Mouse (Mus musculus) cortical plate, adult 2 months (tissue): ENCODE measurements around the gene Emc7.

ENCODE experiments used
- CTCF ChIP-seq: fragments of 200-500 bp; IDR thresholded peaks from 2 replicates; pipeline ENCODE4 v1.5.1; 2011; ENCODE audit warnings: mild to moderate bottlenecking, control low read depth, low read length; ENCODE audit not compliant: insufficient read depth; ENCODE audit errors: extremely low read depth
- POLR2A ChIP-seq: fragments of 200-500 bp; IDR thresholded peaks from 2 replicates; pipeline ENCODE4 v1.6.1; 2011; ENCODE audit warnings: mild to moderate bottlenecking, low read length, control low read depth; ENCODE audit not compliant: insufficient read depth; ENCODE audit errors: extremely low read depth

DNA sequence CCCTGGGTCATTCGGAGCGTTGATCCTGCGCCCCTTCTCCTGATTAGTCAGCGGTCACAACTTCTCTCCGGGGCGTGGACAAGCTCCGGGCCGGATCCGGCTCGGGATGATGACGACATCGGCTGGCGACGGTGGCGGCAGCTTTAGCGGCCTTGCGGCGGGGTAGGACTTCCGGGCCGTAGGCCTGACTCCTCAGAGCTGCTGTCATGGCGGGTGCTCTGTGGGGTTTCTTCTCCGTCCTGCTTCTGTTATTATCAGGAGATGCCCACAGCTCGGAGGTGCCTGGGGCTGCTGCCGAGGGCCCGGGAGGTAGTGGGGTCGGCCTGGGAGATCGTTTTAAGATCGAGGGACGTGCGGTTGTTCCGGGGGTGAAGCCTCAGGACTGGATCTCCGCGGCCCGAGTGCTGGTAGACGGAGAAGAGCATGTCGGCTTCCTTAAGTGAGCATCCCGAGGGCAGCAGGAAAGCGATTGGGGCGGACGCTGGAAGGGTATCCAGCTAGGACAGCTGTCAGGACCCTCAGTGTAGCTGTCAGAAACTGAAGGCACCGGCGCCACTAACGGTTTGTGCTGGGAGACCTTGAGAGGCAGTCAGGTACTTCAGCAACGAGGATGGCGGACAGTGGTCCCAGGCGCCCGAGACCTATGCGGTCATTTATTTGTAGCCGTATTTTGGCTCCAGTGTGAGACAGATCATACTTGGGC lies at the start of gene Emc7:
- TF ChIP-seq CTCF, result no peak
- peak; percentile 90 for TF ChIP-seq POLR2A
